Mouse (Mus musculus) brown adipose tissue, adult 24 weeks (tissue): ENCODE measurements around the gene Zc3h12c. TPM values are rescaled to one million over a fixed set of nuclear protein-coding genes. Genes with fewer than 3 reads are reported as not detected.

Experiments
- H3K27ac ChIP-seq: fragments of 200-500 bp; replicated peaks from 2 replicates; pipeline ENCODE4 v1.5.1; 2012; ENCODE audit warnings: low read depth, mild to moderate bottlenecking, low read length
- H3K4me1 ChIP-seq: fragments of 200-500 bp; 2 replicates; pipeline ENCODE4 v1.6.1; 2012; ENCODE audit warnings: low read length, mixed read lengths; ENCODE audit not compliant: control insufficient read depth, insufficient read depth, insufficient read length
- H3K4me3 ChIP-seq: fragments of 200-500 bp; 2 replicates; pipeline ENCODE4 v1.5.1; 2012; ENCODE audit warnings: low read depth, mild to moderate bottlenecking, low read length, moderate library complexity; ENCODE audit not compliant: insufficient read depth
- polyA plus RNA-seq: library from polyadenylated mRNA; stranded (reverse); fragments of >200 nt; gene quantifications from 2 replicates; pipeline ENCODE4 v1.2.4, GENCODE M21; 2012; ENCODE audit not compliant: missing spikeins, insufficient read depth, insufficient read length

The Zc3h12c gene
- polyA plus RNA-seq, 1 experiment, result 1.5 TPM

DNA sequence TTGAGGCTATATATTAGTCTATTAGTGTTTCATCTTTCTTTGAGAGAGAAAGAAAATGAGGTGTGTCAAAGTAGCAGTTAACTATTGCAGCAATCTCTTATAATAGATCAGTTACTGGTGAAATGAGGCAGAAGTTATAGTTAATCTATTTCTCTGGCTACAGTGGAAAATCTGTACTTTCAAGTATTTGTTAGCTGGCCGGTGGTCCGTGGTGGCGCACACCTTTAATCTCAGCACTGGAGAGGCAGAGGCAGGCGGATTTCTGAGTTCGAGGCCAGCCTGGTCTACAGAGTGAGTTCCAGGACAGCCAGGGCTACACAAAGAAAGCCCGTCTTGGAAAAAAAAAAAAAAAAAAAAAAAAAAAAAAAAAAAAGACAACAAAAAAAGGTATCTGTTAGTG, 18.6 kb downstream of the Zc3h12c start:
- peaks cover 6% of the 10 kb centered on the region for H3K4me1 ChIP-seq
- H3K4me3 ChIP-seq, result no peak overlapping the region
- no peak overlapping the region for H3K27ac ChIP-seq

- Histone ChIP-seq H3K27ac (no peak overlapping the region), H3K4me3 (no peak overlapping the region), H3K4me1 (peaks cover 5% of the 10 kb centered on the region)
These were observed 19.1 kb downstream of the Zc3h12c start for GRCm38 (mm10) chr9:52149286-52149685.

DNA sequence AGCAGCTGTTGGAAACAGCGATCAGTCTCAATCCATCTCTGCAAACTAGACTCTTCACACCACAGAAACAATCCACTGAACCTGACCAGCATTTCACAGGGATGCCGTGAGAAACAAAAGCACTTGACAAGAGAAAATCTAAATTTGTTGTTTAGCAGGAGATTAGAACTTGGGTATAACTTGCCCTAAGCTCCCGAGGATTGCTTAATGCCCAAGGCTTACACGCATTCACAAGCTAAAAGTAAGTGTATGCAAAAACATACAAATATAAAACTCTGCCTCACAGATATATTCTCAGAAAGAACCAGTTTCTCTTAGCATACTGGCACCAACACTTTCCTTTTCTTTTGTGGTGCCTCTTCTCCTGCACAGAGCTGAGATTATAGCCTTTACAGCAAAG, 19.5 kb downstream of the Zc3h12c start:
- H3K4me1 ChIP-seq, result peaks cover 9% of the 10 kb centered on the region
- H3K27ac ChIP-seq, result peak overlapping the region; percentile 75
- H3K4me3 ChIP-seq, result peak overlapping the region; percentile 52; the same call in 1 of the 2 replicates

GRCm38 (mm10) chr9:52148311-52148710, 20.1 kb downstream of the Zc3h12c start:
- H3K27ac ChIP-seq, result peak overlapping the region; percentile 75
- H3K4me3 ChIP-seq, result peak overlapping the region; percentile 52
- H3K4me1 ChIP-seq, result peaks cover 12% of the 10 kb centered on the region

- Histone ChIP-seq H3K4me3 (no peak overlapping the region), H3K4me1 (peaks cover 10% of the 10 kb centered on the region), H3K27ac (no peak overlapping the region)
These were observed 22.1 kb downstream of the Zc3h12c start for GRCm38 (mm10) chr9:52146241-52146640.

DNA sequence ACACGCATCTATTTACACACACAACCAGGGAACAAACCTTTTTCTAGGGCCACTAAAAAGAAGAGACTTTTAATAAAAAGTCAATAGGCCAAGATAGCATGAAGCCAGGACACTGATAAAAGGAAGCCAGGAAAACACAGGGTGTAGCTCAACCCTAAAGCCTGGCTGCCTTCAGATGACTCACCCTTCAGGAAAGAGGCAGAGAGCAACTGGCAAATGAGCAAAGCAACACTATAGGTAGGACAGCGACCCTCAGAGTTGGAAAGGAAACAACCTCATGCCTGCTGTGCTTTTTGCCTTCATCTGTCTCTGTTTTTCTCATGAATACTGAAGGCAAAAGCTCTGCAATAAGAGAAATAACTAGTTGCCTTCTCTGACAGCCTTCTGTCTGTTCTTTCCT, 35.6 kb downstream of the Zc3h12c start:
- Histone ChIP-seq H3K4me1 (peaks cover 7% of the 10 kb centered on the region), H3K27ac (no peak overlapping the region), H3K4me3 (no peak overlapping the region)

- Histone ChIP-seq H3K4me3 (no peak overlapping the region), H3K4me1 (peaks cover 7% of the 10 kb centered on the region), H3K27ac (no peak overlapping the region)
These were observed 38.0 kb downstream of the Zc3h12c start for GRCm38 (mm10) chr9:52130348-52130747.

DNA sequence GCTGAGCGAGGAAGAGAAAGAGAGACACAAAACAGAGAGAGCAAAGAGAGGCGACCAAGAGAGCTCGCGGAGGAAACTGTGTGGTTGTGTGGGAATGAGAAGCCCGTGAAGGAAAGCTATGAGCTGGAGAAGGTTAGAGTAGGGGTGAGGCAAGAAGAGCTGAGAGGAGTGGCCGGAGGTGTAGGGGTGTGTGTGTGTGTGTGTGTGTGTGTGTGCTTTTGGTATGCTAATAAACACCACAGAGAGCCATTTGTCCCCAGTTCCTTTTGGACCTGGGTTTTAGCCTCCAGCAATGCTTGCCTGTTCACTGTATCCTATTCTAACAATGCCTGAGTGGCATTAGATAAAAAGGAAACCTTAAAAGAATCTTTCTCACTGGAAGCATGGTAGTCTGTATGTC, 43.1 kb downstream of the Zc3h12c start:
- no peaks in the 10 kb centered on the region for H3K4me1 ChIP-seq
- no peak overlapping the region for H3K4me3 ChIP-seq
- H3K27ac ChIP-seq, result no peak overlapping the region

DNA sequence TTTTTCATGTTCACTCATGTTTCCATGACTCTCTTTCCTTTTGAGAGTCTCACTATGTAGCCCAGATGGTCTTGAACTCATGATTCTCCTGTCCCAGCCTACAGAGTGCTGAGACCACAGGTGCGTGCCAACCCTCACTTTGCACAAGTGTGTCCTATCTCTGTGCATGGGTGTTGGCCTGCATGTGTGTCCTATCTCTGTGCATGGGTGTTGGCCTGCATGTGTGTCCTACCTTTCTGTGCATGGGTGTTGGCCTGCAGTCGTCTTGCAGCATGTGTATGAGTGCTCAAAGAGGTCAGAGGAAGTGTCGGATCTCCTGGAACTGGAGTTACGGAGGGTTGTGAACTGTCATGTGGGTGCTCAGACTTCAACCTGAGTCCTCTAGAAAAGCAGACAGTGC, 49.2 kb downstream of the Zc3h12c start:
- Histone ChIP-seq H3K4me3 (no peak overlapping the region), H3K4me1 (no peaks in the 10 kb centered on the region), H3K27ac (no peak overlapping the region)

DNA sequence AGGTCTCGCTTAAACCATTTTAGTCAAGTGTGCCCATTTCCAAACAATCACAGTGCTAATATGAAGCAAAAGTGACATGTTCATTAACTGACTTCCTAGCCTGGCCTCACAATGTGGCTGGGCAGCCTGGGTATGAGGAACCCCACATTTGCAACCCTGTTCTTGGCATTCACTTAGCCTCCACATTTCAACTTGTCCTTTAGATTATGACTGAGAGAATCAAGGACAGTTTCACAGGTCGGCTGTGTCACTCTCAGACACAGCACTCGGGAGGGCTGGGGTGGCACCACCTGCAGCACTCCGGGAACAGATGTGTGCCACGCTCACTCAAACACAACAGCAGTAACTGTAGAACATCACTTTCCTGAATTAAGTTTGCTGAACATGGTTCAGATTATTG, 55.3 kb downstream of the Zc3h12c start:
- Histone ChIP-seq H3K4me1 (no peaks in the 10 kb centered on the region), H3K27ac (no peak overlapping the region), H3K4me3 (no peak overlapping the region)

DNA sequence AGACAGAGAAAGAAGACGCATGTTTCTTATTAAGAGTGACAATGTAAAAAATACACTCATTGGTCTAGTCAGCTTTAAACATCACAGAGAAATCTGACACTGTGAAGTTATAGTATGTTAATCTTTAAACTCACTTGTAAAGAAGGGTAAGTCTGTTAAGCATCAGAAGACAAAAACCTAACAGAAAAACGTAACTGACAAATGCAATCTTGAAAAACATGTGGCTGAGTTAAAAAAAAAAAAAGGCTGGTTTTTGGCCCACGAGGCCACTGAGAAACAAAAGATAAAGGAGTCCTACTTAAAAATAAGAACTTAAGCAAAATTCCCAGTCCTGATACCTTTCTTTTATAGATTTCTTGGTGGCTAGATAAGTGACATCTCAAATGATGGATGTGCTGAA, 57.6 kb downstream of the Zc3h12c start:
- Histone ChIP-seq H3K4me3 (no peak overlapping the region), H3K4me1 (peaks cover 2% of the 10 kb centered on the region; the same call in 1 of the 2 replicates), H3K27ac (no peak overlapping the region)

DNA sequence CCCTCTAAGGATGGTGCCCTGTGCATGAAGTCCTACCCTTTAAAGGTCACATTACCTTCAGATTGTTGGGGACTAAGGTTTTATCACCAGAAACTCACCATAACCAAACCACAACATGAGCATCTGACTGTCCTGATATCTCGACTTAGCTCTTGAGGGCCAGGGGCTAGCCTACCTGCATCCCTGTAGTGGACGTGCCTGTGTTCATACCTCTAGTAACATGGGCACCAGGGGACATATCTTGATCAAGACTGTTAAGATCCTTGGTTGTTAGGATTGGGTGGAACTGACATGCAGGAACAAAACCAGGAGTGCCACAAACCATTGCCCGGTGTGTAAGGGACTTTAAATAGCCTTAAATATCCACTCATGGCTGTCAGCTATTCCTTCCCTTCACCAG, 61.2 kb downstream of the Zc3h12c start:
- no peak overlapping the region for H3K27ac ChIP-seq
- peaks cover 2% of the 10 kb centered on the region; the same call in 1 of the 2 replicates for H3K4me1 ChIP-seq
- H3K4me3 ChIP-seq, result no peak overlapping the region

- Histone ChIP-seq H3K27ac (no peak overlapping the region), H3K4me3 (no peak overlapping the region), H3K4me1 (peaks cover 2% of the 10 kb centered on the region; the same call in 1 of the 2 replicates)
These were observed 62.9 kb downstream of the Zc3h12c start for GRCm38 (mm10) chr9:52105423-52105822.

DNA sequence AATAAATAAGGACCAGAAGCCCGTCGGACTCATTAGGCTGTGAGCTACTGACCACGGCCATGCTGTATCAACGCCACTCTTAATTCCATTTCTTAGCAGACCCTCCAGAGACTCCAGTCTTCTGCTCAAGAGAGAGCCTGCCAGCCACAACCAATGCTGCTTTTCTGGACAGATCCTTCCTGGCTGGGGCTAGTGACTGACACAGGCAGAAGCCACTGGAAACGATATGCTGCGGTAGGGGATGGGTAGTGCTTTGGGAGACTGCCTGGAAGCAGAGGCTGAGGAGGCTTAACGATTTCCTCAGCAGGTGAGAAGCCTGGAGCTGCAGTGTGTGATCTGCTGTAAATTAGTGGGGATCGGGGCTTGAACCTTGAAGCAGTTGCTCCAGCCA, 64.2 kb downstream of the Zc3h12c start:
- no peak overlapping the region for H3K27ac ChIP-seq
- H3K4me3 ChIP-seq, result no peak overlapping the region
- peaks cover 2% of the 10 kb centered on the region; the same call in 1 of the 2 replicates for H3K4me1 ChIP-seq

DNA sequence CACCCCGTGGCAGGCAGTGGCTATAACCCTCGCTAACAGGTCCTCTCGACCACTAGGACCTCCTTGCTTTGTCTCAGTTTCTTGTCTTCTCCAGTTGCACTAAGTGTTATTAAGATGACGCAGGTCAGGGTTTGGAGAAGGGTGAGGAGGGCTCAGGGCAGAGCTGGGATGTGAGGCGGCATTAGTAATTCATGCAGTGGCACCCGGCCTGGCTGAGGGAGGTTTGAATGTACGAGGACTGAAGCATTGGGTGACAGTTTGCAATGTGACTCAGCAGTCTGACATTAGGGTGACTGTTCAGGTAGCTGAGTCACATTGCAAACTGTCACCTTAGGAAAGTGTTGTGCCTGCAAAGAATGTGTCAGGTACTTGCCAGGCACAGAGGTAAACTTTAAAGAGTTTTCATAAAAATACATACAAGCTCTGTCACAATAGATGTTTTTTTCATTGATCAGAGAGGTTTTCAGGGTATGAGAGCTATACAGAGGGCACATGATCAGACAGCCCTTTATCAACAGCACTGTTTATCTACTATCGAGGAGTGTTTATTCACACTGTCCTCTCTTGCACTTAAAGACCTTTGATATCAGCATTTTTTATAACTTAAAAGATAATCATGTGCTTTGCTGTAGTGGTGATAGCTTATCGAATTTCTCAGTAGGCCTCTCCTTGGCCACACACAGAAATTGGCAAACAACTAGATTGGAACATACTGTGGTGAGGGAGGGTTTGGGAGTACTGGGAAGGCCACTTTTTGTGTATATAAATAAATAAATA, 64.7 kb downstream of the Zc3h12c start:
- Histone ChIP-seq H3K27ac (no peak overlapping the region), H3K4me1 (peaks cover 2% of the 10 kb centered on the region; the same call in 1 of the 2 replicates), H3K4me3 (no peak overlapping the region)
